Mouse (Mus musculus) lung, embryonic 16.5 days (tissue): Measurements from ENCODE around the gene Aldoart2. TPM values are rescaled to one million over a fixed set of nuclear protein-coding genes. Genes with fewer than 3 reads are reported as not detected.
"Not testable (repeated sequence)": the region's sequence is repeated elsewhere in the genome, so short reads cannot be mapped to it uniquely, and the experiment has no call there.

Experiments
- ATAC-seq: fragments of 200-750 bp; cut with Nextera tagmentation; 2 replicates; pipeline ENCODE4 v1.8.0; 2017; ENCODE audit warnings: low read depth, mild to moderate bottlenecking, moderate library complexity
- H3K27ac ChIP-seq: fragments of 300-500 bp; sonication (generic); 2 replicates; pipeline ENCODE4 v1.5.1; 2014; ENCODE audit warnings: mild to moderate bottlenecking, control low read depth, low read length
- H3K27me3 ChIP-seq: fragments of 300-500 bp; sonication (generic); 2 replicates; pipeline ENCODE4 v1.6.1; 2014; ENCODE audit warnings: low read depth, low read length, mixed read lengths; ENCODE audit not compliant: control insufficient read depth, insufficient read depth
- H3K36me3 ChIP-seq: fragments of 300-500 bp; sonication (generic); 2 replicates; pipeline ENCODE4 v1.6.1; 2014; ENCODE audit warnings: low read length; ENCODE audit not compliant: control insufficient read depth, insufficient read depth
- H3K4me1 ChIP-seq: fragments of 300-500 bp; sonication (generic); replicated peaks from 2 replicates; pipeline ENCODE4 v1.6.1; 2014; ENCODE audit warnings: low read length, mixed read lengths; ENCODE audit not compliant: control insufficient read depth, insufficient read depth
- H3K4me2 ChIP-seq: fragments of 300-500 bp; sonication (generic); 2 replicates; pipeline ENCODE4 v1.6.1; 2014; ENCODE audit warnings: low read depth, low read length, control low read depth
- H3K4me3 ChIP-seq: fragments of 300-500 bp; sonication (generic); 2 replicates; pipeline ENCODE4 v1.5.1; 2014; ENCODE audit warnings: mild to moderate bottlenecking, low read length, control low read depth
- H3K9ac ChIP-seq: fragments of 300-500 bp; sonication (generic); 2 replicates; pipeline ENCODE4 v1.6.1; 2014; ENCODE audit warnings: low read length, control low read depth
- H3K9me3 ChIP-seq: fragments of 300-500 bp; sonication (generic); 2 replicates; pipeline ENCODE4 v1.6.1; 2016; ENCODE audit warnings: low read length; ENCODE audit not compliant: control insufficient read depth
- WGBS: fragments of 180-500 bp; shearing (Covaris S2); extraction: QIAGEN DNeasy Blood & Tissue Kit; methylation state at CpG from one replicate; pipeline ENCODE4 v1.1.7; 2014; 5-methylcytosine and 5-hydroxymethylcytosine counted together
- polyA plus RNA-seq: library from polyadenylated mRNA; unstranded; fragments of >200 nt; fragmentation: Nextera tagmentation; extraction: Ambion mirVana; gene quantifications from 2 replicates; pipeline ENCODE4 v1.2.1, GENCODE M21; 2015

Gene Aldoart2
- not detected in 2 replicates for polyA plus RNA-seq

GRCm38 (mm10) chr12:55565206-55565605 is at the start of gene Aldoart2:
Gene Aldoart2 (plus strand): TSS chr12:55565239.
- ATAC-seq, result no peak
- 94% methylated on average over 19 of the region's 19 CpGs for WGBS
- no peak within 1 kb of the TSS for H3K27ac ChIP-seq
- no peak within 1 kb of the TSS for H3K4me2 ChIP-seq
- no peak within 1 kb of the TSS for H3K4me3 ChIP-seq
- H3K4me1 ChIP-seq, result no peaks in the 10 kb centered on the region
- H3K27me3 ChIP-seq, result no peaks in the 10 kb centered on the region
- no peaks in the 10 kb centered on the region for H3K9me3 ChIP-seq
- no peaks in the 10 kb centered on the region for H3K36me3 ChIP-seq
- no peak within 1 kb of the TSS for H3K9ac ChIP-seq

DNA sequence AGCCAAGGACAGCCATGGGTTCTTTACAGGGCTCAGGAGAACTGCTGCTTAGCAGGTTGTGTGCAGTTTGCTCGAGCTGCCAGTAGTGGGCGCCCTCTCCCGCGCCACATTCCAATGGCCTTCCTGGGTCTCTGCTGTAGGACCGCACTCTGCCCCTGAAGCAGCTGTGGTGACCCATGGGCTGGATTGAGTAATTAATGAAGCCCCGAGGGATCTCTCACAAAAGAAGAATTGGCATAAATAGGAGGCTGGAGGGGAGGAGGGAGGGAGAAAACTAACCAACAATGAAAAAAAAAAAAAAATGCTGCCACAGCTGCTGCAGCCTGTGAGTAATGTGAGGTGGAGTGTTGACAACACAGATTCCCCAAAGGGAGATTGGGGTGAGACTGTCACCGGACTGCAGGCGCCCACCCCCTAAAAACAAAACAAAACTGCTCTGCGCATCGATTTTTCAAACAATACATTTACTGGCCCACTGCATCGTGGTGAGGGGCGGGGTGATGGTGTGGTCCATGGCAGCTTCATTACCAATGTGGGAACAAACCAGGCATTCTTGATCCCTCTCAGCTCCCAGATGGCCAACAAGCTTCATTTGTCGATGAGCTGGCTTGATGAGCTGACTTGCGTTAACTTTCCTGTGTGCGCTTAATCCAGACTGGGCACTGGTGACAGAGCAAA is 46.8 kb upstream of the Aldoart2 start:
- ATAC-seq, result peak; percentile 15; the same call in 1 of the 2 replicates
- Histone ChIP-seq H3K4me3 (no peak overlapping the region), H3K4me1 (no peaks in the 10 kb centered on the region), H3K4me2 (no peak overlapping the region), H3K36me3 (no peaks in the 10 kb centered on the region), H3K27me3 (no peaks in the 10 kb centered on the region), H3K9ac (no peak overlapping the region), H3K9me3 (no peaks in the 10 kb centered on the region), H3K27ac (no peak overlapping the region)
- WGBS, result 48% methylated on average over 15 of the region's 15 CpGs

DNA sequence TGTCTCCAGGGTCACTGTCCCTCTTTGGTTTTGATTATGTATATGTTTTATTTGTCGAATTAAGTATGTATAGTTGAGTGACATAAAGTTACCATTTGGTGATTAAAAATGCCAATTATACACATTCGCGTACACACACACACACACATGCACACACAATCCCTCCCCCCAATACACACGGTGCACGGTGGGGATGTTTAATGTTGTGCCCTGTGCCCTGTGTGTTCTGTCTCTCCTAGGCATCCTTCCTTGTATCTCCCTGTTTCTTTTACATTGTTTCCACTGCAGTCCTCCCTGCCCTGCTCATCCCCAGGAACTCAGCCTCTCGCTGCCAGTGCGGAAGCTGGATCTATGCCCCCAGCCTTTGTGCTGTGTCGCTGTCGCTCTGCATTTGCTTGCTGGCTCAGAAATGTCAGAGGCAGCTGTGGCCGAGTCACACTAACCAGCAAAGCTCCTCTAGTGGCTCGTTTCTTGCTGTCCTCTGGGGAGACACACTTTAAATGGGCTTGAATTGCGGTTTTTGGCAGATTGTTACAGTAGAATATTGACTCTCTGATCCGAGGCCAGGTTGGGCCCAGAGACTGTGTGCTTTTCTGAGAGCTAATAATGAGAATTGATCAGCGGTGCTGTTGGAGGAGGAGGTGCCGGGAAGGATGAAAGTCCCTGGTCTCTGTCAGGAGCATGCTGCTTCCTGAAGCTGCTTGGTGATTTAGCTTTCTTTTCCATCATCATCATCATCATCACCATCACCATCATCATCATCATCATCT is 37.9 kb upstream of the Aldoart2 start:
- Histone ChIP-seq H3K4me1 (no peaks in the 10 kb centered on the region), H3K9me3 (no peaks in the 10 kb centered on the region), H3K27ac (no peak overlapping the region), H3K4me2 (no peak overlapping the region), H3K9ac (no peak overlapping the region), H3K4me3 (no peak overlapping the region), H3K27me3 (no peaks in the 10 kb centered on the region), H3K36me3 (no peaks in the 10 kb centered on the region)
- 62% methylated on average over 15 of the region's 15 CpGs for WGBS
- ATAC-seq, result no peak

- H3K27me3 ChIP-seq, result peaks cover 6% of the 10 kb centered on the region; the same call in 1 of the 2 replicates
- 9% methylated on average over 14 of the region's 14 CpGs for WGBS
- no peak for ATAC-seq
- H3K9ac ChIP-seq, result no peak overlapping the region
- H3K9me3 ChIP-seq, result no peaks in the 10 kb centered on the region
- H3K4me1 ChIP-seq, result no peaks in the 10 kb centered on the region
- H3K4me3 ChIP-seq, result no peak overlapping the region
- no peak overlapping the region for H3K4me2 ChIP-seq
- H3K36me3 ChIP-seq, result no peaks in the 10 kb centered on the region
- no peak overlapping the region for H3K27ac ChIP-seq
Observed at GRCm38 (mm10) chr12:55536537-55537135, 28.4 kb upstream of the Aldoart2 start.

DNA sequence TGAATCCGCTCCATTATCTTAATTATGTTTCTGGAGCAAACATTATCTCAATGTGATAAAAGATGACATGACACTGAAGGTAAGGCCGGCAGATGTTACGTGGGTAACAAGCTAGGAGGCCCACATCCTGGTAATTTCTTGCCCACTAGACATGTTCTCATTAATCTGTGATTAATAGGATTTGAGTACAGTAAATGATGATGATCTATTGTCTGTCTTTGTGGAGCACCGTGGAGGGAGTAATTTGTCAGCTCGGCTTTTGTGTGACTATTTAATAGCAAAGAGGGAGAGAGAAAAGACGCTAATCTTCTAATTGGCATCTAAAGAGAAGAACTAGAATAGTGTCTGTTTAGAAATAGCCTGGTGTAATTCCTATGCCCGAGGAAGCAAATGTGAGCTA is 27.3 kb upstream of the Aldoart2 start:
- ATAC-seq, result no peak
- Histone ChIP-seq H3K27ac (no peak overlapping the region), H3K36me3 (no peaks in the 10 kb centered on the region), H3K9ac (no peak overlapping the region), H3K27me3 (peaks cover 6% of the 10 kb centered on the region; the same call in 1 of the 2 replicates), H3K9me3 (no peaks in the 10 kb centered on the region), H3K4me2 (no peak overlapping the region), H3K4me1 (no peaks in the 10 kb centered on the region), H3K4me3 (no peak overlapping the region)
- 58% methylated on average over 7 of the region's 7 CpGs for WGBS

DNA sequence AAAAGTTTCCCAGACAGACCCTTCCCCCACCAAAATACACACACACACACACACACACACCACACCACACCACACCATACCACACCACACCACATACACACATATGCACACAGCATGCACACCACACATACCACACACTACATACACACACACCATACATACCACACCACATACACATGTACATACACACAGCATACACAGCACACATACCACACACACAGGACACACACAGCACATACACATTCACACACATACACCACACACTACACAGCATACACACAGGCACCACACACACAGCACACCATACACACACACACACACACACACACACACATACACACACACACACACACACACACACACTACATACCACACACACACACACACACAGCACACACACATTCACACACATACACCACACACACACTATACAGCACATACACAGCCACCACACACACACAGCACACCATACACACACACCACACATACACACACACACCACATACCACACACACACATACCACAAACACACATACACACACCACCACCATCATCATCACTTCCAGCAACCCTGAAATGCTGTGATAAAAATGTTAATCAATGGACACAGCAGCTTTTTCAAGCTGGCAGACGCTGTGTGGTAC is 26.6 kb upstream of the Aldoart2 start:
- no peak overlapping the region for H3K27ac ChIP-seq
- H3K36me3 ChIP-seq, result no peaks in the 10 kb centered on the region
- peaks cover 6% of the 10 kb centered on the region; the same call in 1 of the 2 replicates for H3K27me3 ChIP-seq
- ATAC-seq, result no peak
- H3K9ac ChIP-seq, result no peak overlapping the region
- WGBS, result 85% methylated on average over 1 of the region's 1 CpGs
- H3K4me3 ChIP-seq, result no peak overlapping the region
- H3K4me2 ChIP-seq, result no peak overlapping the region
- H3K9me3 ChIP-seq, result no peaks in the 10 kb centered on the region
- no peaks in the 10 kb centered on the region for H3K4me1 ChIP-seq

DNA sequence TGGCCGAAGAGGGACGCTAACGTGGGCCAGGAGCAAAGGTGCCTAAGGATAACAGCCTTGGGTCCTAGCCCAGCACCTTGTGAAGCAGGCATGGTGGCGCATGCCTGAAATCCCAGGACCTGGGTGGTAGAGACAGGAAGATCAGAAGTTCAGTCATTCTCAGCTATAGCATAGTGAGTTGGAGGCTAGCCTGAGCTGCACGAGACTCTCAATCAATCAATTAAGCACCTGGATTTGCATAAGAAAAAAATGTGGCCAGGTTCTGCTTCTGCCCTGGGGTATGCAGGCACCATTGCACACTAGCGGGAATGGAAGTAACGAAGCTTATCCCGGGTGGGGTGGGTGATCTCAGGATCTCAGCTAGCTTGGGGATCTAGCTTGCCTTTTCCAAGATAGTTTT is 25.9 kb upstream of the Aldoart2 start:
- H3K36me3 ChIP-seq, result no peaks in the 10 kb centered on the region
- 66% methylated on average over 8 of the region's 8 CpGs for WGBS
- peaks cover 6% of the 10 kb centered on the region; the same call in 1 of the 2 replicates for H3K27me3 ChIP-seq
- H3K4me2 ChIP-seq, result no peak overlapping the region
- no peak for ATAC-seq
- no peaks in the 10 kb centered on the region for H3K9me3 ChIP-seq
- no peak overlapping the region for H3K27ac ChIP-seq
- no peak overlapping the region for H3K4me3 ChIP-seq
- H3K4me1 ChIP-seq, result no peaks in the 10 kb centered on the region
- H3K9ac ChIP-seq, result no peak overlapping the region

DNA sequence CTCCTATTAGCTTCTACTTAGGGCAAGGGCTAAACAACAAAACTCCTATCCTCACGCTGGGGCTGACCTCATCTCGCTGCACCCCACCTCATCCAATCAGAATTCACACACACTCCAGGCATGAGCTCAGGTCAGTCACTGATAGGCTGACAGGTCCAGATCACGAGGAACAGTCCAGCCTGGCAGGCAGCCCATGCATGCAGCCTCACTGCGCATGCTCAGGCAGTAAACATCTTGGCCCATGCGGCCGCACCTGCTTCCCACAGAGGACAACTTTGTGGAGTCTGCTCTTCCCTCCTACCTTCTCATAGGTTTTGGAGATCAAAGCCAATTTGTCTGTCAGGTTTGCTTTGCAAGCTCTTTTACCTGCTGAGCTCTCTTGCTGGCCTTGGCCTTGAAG is 10.1 kb upstream of the Aldoart2 start:
- 65% methylated on average over 6 of the region's 6 CpGs for WGBS
- H3K36me3 ChIP-seq, ATAC-seq, H3K4me2 ChIP-seq, H3K9ac ChIP-seq, H3K9me3 ChIP-seq, H3K4me1 ChIP-seq, H3K27ac ChIP-seq, H3K4me3 ChIP-seq, H3K27me3 ChIP-seq: not testable (repeated sequence)

GRCm38 (mm10) chr12:55557866-55558265 is 7.2 kb upstream of the Aldoart2 start:
- ATAC-seq, result no peak
- 83% methylated on average over 6 of the region's 6 CpGs for WGBS

More at GRCm38 (mm10) chr12:55557866-55558265, 7.2 kb upstream of the Aldoart2 start:
- no peaks in the 10 kb centered on the region for H3K27me3 ChIP-seq
- H3K4me1 ChIP-seq, result no peaks in the 10 kb centered on the region
- no peak overlapping the region for H3K4me3 ChIP-seq
- H3K4me2 ChIP-seq, result no peak overlapping the region
- no peaks in the 10 kb centered on the region for H3K36me3 ChIP-seq
- H3K27ac ChIP-seq, result no peak overlapping the region
- no peaks in the 10 kb centered on the region for H3K9me3 ChIP-seq
- no peak overlapping the region for H3K9ac ChIP-seq
